Mouse (Mus musculus) thymus, adult 2 months (tissue): ENCODE results near the gene Ccdc77.

Experiments
- CTCF ChIP-seq: fragments of 200-500 bp; IDR thresholded peaks from 2 replicates; pipeline ENCODE4 v1.5.1; 2012; ENCODE audit warnings: mild to moderate bottlenecking, control low read depth, low read length, moderate library complexity, borderline replicate concordance; ENCODE audit not compliant: control insufficient read depth, poor library complexity, insufficient read depth; ENCODE audit errors: extremely low read depth
- POLR2A ChIP-seq: fragments of 200-500 bp; IDR thresholded peaks from 2 replicates; pipeline ENCODE4 v1.6.1; 2012; ENCODE audit warnings: mild to moderate bottlenecking, low read length, control low read depth, moderate library complexity; ENCODE audit not compliant: control insufficient read depth, poor library complexity, insufficient read depth; ENCODE audit errors: extremely low read depth

- TF ChIP-seq CTCF (no peak), POLR2A (no peak)
Measured at GRCm38 (mm10) chr6:120356478-120356877, 7.7 kb downstream of the Ccdc77 start.
